Mouse (Mus musculus) liver, postnatal 0 days (tissue): ENCODE results near the gene Smarcb1. TPM values are rescaled to one million over a fixed set of nuclear protein-coding genes. Genes with fewer than 3 reads are reported as not detected.
A peak's percentile ranks its signal among the peaks of the same experiment; 100 is the strongest.

Experiments used
- ATAC-seq: fragments of 200-750 bp; cut with Nextera tagmentation; 2 replicates; pipeline ENCODE4 v1.8.0; 2017; ENCODE audit warnings: mild to moderate bottlenecking, moderate library complexity
- DNase-seq: peaks from one replicate; pipeline ENCODE4 v3.0.0-alpha.2; 2016
- H3K27ac ChIP-seq: fragments of 300-500 bp; sonication (generic); 2 replicates; pipeline ENCODE4 v1.5.1; 2014; ENCODE audit warnings: antibody characterized with exemption, moderate library complexity, mild to moderate bottlenecking, low read depth
- H3K27me3 ChIP-seq: fragments of 300-500 bp; sonication (generic); 2 replicates; pipeline ENCODE4 v1.6.1; 2014; ENCODE audit warnings: low read length, control low read depth, mixed read lengths; ENCODE audit not compliant: insufficient read depth
- H3K36me3 ChIP-seq: fragments of 300-500 bp; sonication (generic); replicated peaks from 2 replicates; pipeline ENCODE4 v1.6.1; 2014; ENCODE audit warnings: mild to moderate bottlenecking, control low read depth, low read length, moderate library complexity, mixed read lengths; ENCODE audit not compliant: insufficient read depth
- H3K4me1 ChIP-seq: fragments of 300-500 bp; sonication (generic); 2 replicates; pipeline ENCODE4 v1.6.1; 2014; ENCODE audit warnings: antibody characterized with exemption, mild to moderate bottlenecking, control low read depth; ENCODE audit not compliant: insufficient read depth
- H3K4me2 ChIP-seq: fragments of 300-500 bp; sonication (generic); 2 replicates; pipeline ENCODE4 v1.6.1; 2014; ENCODE audit warnings: low read depth, mild to moderate bottlenecking, low read length, moderate library complexity, mixed read lengths
- H3K4me3 ChIP-seq: fragments of 300-500 bp; sonication (generic); 2 replicates; pipeline ENCODE4 v1.5.1; 2014; ENCODE audit warnings: low read depth, low read length
- H3K9ac ChIP-seq: fragments of 300-500 bp; sonication (generic); replicated peaks from 2 replicates; pipeline ENCODE4 v1.6.1; 2014; ENCODE audit warnings: mild to moderate bottlenecking, moderate library complexity
- H3K9me3 ChIP-seq: fragments of 300-500 bp; sonication (generic); 2 replicates; pipeline ENCODE4 v1.6.1; 2016; ENCODE audit warnings: mild to moderate bottlenecking, control low read depth, low read length, mixed read lengths
- CTCF ChIP-seq: sonication (generic); IDR thresholded peaks from 2 replicates; pipeline ENCODE4 v1.5.1; 2016; ENCODE audit warnings: antibody characterized with exemption, low read depth
- EP300 ChIP-seq: IDR thresholded peaks from 2 replicates; pipeline ENCODE4 v1.6.1; 2016; ENCODE audit warnings: antibody characterized with exemption, low read depth, mild to moderate bottlenecking
- WGBS: fragments of 180-500 bp; shearing (Covaris S2); extraction: QIAGEN DNeasy Blood & Tissue Kit; methylation state at CpG from one replicate; pipeline ENCODE4 v1.1.7; 2014; ENCODE audit not compliant: insufficient replicate concordance; 5-methylcytosine and 5-hydroxymethylcytosine counted together
- polyA plus RNA-seq: library from polyadenylated mRNA; unstranded; fragments of >200 nt; fragmentation: Nextera tagmentation; extraction: Ambion mirVana; gene quantifications from 2 replicates; pipeline ENCODE4 v1.2.1, GENCODE M21; 2015

Smarcb1 gene
- polyA plus RNA-seq, 1 experiment from 2014 or later = 35.5 TPM

GRCm38 (mm10) chr10:75883232-75883552 lies 38.2 kb downstream of the Smarcb1 start:
- peak overlapping the region; percentile 15; the same call in 1 of the 2 replicates for H3K4me3 ChIP-seq
- ATAC-seq (peak; percentile 70), DNase-seq (peak; percentile 79)
- H3K4me2 ChIP-seq = peak overlapping the region; percentile 53
- H3K9ac ChIP-seq = peak overlapping the region; percentile 44
- H3K9me3 ChIP-seq = no peaks in the 10 kb centered on the region
- peaks cover 4% of the 10 kb centered on the region; the same call in 1 of the 2 replicates for H3K27me3 ChIP-seq
- TF ChIP-seq CTCF (peak; percentile 84), EP300 (no peak)
- H3K36me3 ChIP-seq = no peaks in the 10 kb centered on the region
- 0 out of 2 replicates have a peak, but pooled peaks cover 5% of the 10 kb centered on the region for H3K4me1 ChIP-seq
- peak overlapping the region; percentile 92 for H3K27ac ChIP-seq
- 2% methylated on average over 10 of the region's 10 CpGs for WGBS

- H3K4me3 ChIP-seq = peak overlapping the region; percentile 15
These were observed 38.8 kb downstream of the Smarcb1 start for GRCm38 (mm10) chr10:75882433-75883231.

GRCm38 (mm10) chr10:75881578-75882432 lies 39.6 kb downstream of the Smarcb1 start:
- ATAC-seq = peak; percentile 89

More at GRCm38 (mm10) chr10:75882433-75883231, 38.8 kb downstream of the Smarcb1 start:
- Histone ChIP-seq H3K36me3 (no peaks in the 10 kb centered on the region), H3K27me3 (peaks cover 4% of the 10 kb centered on the region; the same call in 1 of the 2 replicates), H3K9ac (peak overlapping the region; percentile 44), H3K4me2 (peak overlapping the region; percentile 53), H3K27ac (peak overlapping the region; percentile 92), H3K9me3 (no peaks in the 10 kb centered on the region), H3K4me1 (0 out of 2 replicates have a peak, but pooled peaks cover 5% of the 10 kb centered on the region)
- ATAC-seq = peak; percentile 79
- DNase-seq = no peak
- WGBS = 18% methylated on average over 15 of the region's 15 CpGs
- TF ChIP-seq EP300 (no peak), CTCF (no peak)

GRCm38 (mm10) chr10:75880771-75881577 lies 40.4 kb downstream of the Smarcb1 start:
- Histone ChIP-seq H3K4me3 (no peak overlapping the region), H3K9me3 (no peaks in the 10 kb centered on the region), H3K9ac (no peak overlapping the region; the same call in 1 of the 2 replicates), H3K27ac (peak overlapping the region; percentile 92), H3K4me1 (0 out of 2 replicates have a peak, but pooled peaks cover 5% of the 10 kb centered on the region), H3K27me3 (peaks cover 4% of the 10 kb centered on the region; the same call in 1 of the 2 replicates), H3K36me3 (no peaks in the 10 kb centered on the region), H3K4me2 (0 out of 2 replicates have a peak overlapping the region, but pooled peaks have one; percentile 53)
- TF ChIP-seq CTCF (no peak), EP300 (no peak)
- WGBS = 58% methylated on average over 6 of the region's 6 CpGs
- DNase-seq = no peak
- no peak for ATAC-seq

More at GRCm38 (mm10) chr10:75881578-75882432, 39.6 kb downstream of the Smarcb1 start:
- Histone ChIP-seq H3K4me1 (0 out of 2 replicates have a peak, but pooled peaks cover 5% of the 10 kb centered on the region), H3K36me3 (no peaks in the 10 kb centered on the region), H3K9me3 (no peaks in the 10 kb centered on the region), H3K27me3 (peaks cover 4% of the 10 kb centered on the region; the same call in 1 of the 2 replicates), H3K4me2 (peak overlapping the region; percentile 53), H3K4me3 (no peak overlapping the region), H3K9ac (no peak overlapping the region; the same call in 1 of the 2 replicates), H3K27ac (peak overlapping the region; percentile 92)
- DNase-seq = peak; percentile 67
- peak; percentile 47; the same call in 1 of the 2 replicates for TF ChIP-seq EP300
- no peak for TF ChIP-seq CTCF
- WGBS = 31% methylated on average over 20 of the region's 20 CpGs

- TF ChIP-seq EP300 = no peak
- no peak for TF ChIP-seq CTCF
- no peaks in the 10 kb centered on the region for H3K36me3 ChIP-seq
- H3K4me1 ChIP-seq = 0 out of 2 replicates have a peak, but pooled peaks cover 5% of the 10 kb centered on the region
- no peak overlapping the region for H3K9ac ChIP-seq
- H3K27ac ChIP-seq = no peak overlapping the region
- ATAC-seq (no peak), DNase-seq (no peak)
- H3K4me3 ChIP-seq = no peak overlapping the region
- peaks cover 4% of the 10 kb centered on the region; the same call in 1 of the 2 replicates for H3K27me3 ChIP-seq
- H3K4me2 ChIP-seq = no peak overlapping the region
- no peaks in the 10 kb centered on the region for H3K9me3 ChIP-seq
- 89% methylated on average over 10 of the region's 10 CpGs for WGBS
These were observed 41.1 kb downstream of the Smarcb1 start for GRCm38 (mm10) chr10:75880351-75880750.
